Mouse (Mus musculus): Measurements from ENCODE around the gene Prkcz.

- TF ChIP-seq CTCF (IDR thresholded peaks at IDR 0.05; ENCODE audit: low read depth) = no peak
- no peak for TF ChIP-seq EP300 (IDR thresholded peaks at IDR 0.05; ENCODE audit: low read depth)
Measured at GRCm38 (mm10) chr4:155371797-155372735, 10.9 kb upstream of the Prkcz start.
